Mouse (Mus musculus) embryonic facial prominence, embryonic 14.5 days (tissue): Measurements from ENCODE around the gene Spz1. TPM values are rescaled to one million over a fixed set of nuclear protein-coding genes. Genes with fewer than 3 reads are reported as not detected.

ENCODE experiments used
- ATAC-seq: fragments of 200-750 bp; cut with Nextera tagmentation; 2 replicates; pipeline ENCODE4 v1.8.0; 2017; ENCODE audit warnings: low read depth, moderate number of reproducible peaks, moderate TSS enrichment
- DNase-seq: peaks from one replicate; pipeline ENCODE4 v3.0.0-alpha.2; 2015; ENCODE audit warnings: low spot score
- H3K27ac ChIP-seq: fragments of 300-500 bp; sonication (generic); replicated peaks from 2 replicates; pipeline ENCODE4 v1.5.1; 2014; ENCODE audit warnings: low read depth, mild to moderate bottlenecking, low read length, moderate library complexity
- H3K27me3 ChIP-seq: fragments of 300-500 bp; sonication (generic); replicated peaks from 2 replicates; pipeline ENCODE4 v1.6.1; 2014; ENCODE audit warnings: low read length; ENCODE audit not compliant: control insufficient read depth, insufficient read depth
- H3K36me3 ChIP-seq: fragments of 300-500 bp; sonication (generic); 2 replicates; pipeline ENCODE4 v1.6.1; 2014; ENCODE audit warnings: low read length, mixed read lengths; ENCODE audit not compliant: control insufficient read depth, insufficient read depth
- H3K4me1 ChIP-seq: fragments of 300-500 bp; sonication (generic); 2 replicates; pipeline ENCODE4 v1.6.1; 2014; ENCODE audit warnings: antibody characterized with exemption, low read length; ENCODE audit not compliant: control insufficient read depth, insufficient read depth
- H3K4me2 ChIP-seq: fragments of 300-500 bp; sonication (generic); 2 replicates; pipeline ENCODE4 v1.6.1; 2014; ENCODE audit warnings: low read depth, mild to moderate bottlenecking, low read length, moderate library complexity, mixed read lengths
- H3K4me3 ChIP-seq: fragments of 300-500 bp; sonication (generic); 2 replicates; pipeline ENCODE4 v1.5.1; 2014; ENCODE audit warnings: low read depth, mild to moderate bottlenecking, low read length
- H3K9ac ChIP-seq: fragments of 300-500 bp; sonication (generic); 2 replicates; pipeline ENCODE4 v1.6.1; 2014; ENCODE audit warnings: low read depth, mild to moderate bottlenecking, low read length, moderate library complexity, mixed read lengths
- H3K9me3 ChIP-seq: fragments of 300-500 bp; sonication (generic); 2 replicates; pipeline ENCODE4 v1.6.1; 2016; ENCODE audit warnings: low read length; ENCODE audit not compliant: control insufficient read depth
- WGBS: fragments of 180-500 bp; shearing (Covaris S2); extraction: QIAGEN DNeasy Blood & Tissue Kit; methylation state at CpG from one replicate; pipeline ENCODE4 v1.1.7; 2014; 5-methylcytosine and 5-hydroxymethylcytosine counted together
- polyA plus RNA-seq: library from polyadenylated mRNA; unstranded; fragments of >200 nt; fragmentation: Nextera tagmentation; extraction: Ambion mirVana; gene quantifications from 2 replicates; pipeline ENCODE4 v1.2.1, GENCODE M21; 2014

The Spz1 gene
- polyA plus RNA-seq, 1 experiment from 2014 or later: not detected

DNA sequence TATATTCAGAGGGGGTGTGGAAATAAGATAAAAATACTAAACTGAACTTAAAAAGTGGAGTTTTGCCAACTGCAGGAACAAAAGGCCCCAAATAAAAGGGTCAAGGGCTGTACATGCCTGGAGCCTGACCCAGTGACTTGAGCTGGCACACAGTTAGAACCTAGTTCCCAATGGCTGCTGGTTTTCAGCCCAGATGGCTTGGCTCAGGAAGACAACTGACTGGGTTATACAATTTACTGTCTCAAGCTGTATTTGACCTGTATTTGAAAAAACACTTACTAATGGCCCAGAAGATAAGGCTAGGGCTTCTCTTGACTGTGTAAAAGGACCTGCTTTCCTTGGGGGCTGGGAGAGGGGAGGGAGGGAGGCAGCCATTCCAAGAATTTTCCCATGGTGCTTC, 13.3 kb upstream of the Spz1 start:
- H3K36me3 ChIP-seq: no peaks in the 10 kb centered on the region
- H3K27ac ChIP-seq: no peak overlapping the region
- H3K9ac ChIP-seq: no peak overlapping the region
- no peaks in the 10 kb centered on the region; the same call in 1 of the 2 replicates for H3K4me1 ChIP-seq
- no peak for DNase-seq
- no peaks in the 10 kb centered on the region for H3K27me3 ChIP-seq
- ATAC-seq: no peak
- H3K4me2 ChIP-seq: no peak overlapping the region
- no peak overlapping the region for H3K4me3 ChIP-seq
- H3K9me3 ChIP-seq: no peaks in the 10 kb centered on the region

- Histone ChIP-seq H3K27me3 (no peaks in the 10 kb centered on the region), H3K27ac (no peak overlapping the region), H3K36me3 (no peaks in the 10 kb centered on the region), H3K9me3 (no peaks in the 10 kb centered on the region), H3K9ac (no peak overlapping the region), H3K4me1 (no peaks in the 10 kb centered on the region; the same call in 1 of the 2 replicates), H3K4me3 (no peak overlapping the region), H3K4me2 (no peak overlapping the region)
- ATAC-seq (no peak), DNase-seq (no peak)
- 56% methylated on average over 3 of the region's 3 CpGs for WGBS
Measured at GRCm38 (mm10) chr13:92588704-92589103, 12.7 kb upstream of the Spz1 start.

- Histone ChIP-seq H3K4me1 (no peaks in the 10 kb centered on the region), H3K9me3 (no peaks in the 10 kb centered on the region), H3K27ac (no peak overlapping the region), H3K27me3 (no peaks in the 10 kb centered on the region), H3K4me3 (no peak overlapping the region), H3K4me2 (no peak overlapping the region), H3K9ac (no peak overlapping the region), H3K36me3 (no peaks in the 10 kb centered on the region)
- 58% methylated on average over 8 of the region's 8 CpGs for WGBS
- DNase-seq: peak; percentile 73
- ATAC-seq: 0 out of 2 replicates have a peak, but pooled peaks have one; percentile 9
Measured at GRCm38 (mm10) chr13:92584094-92584717, 8.2 kb upstream of the Spz1 start.

GRCm38 (mm10) chr13:92580220-92581043, 4.5 kb upstream of the Spz1 start:
- ATAC-seq: 0 out of 2 replicates have a peak, but pooled peaks have one; percentile 47

GRCm38 (mm10) chr13:92578210-92578609, 2.2 kb upstream of the Spz1 start:
- no peak overlapping the region for H3K4me3 ChIP-seq
- no peak overlapping the region for H3K9ac ChIP-seq
- WGBS: 72% methylated on average over 4 of the region's 4 CpGs
- H3K27ac ChIP-seq: no peak overlapping the region
- H3K9me3 ChIP-seq: no peaks in the 10 kb centered on the region
- DNase-seq: no peak
- H3K27me3 ChIP-seq: no peaks in the 10 kb centered on the region
- no peaks in the 10 kb centered on the region for H3K36me3 ChIP-seq
- H3K4me2 ChIP-seq: no peak overlapping the region
- H3K4me1 ChIP-seq: no peaks in the 10 kb centered on the region
- ATAC-seq: no peak

More at GRCm38 (mm10) chr13:92580220-92581043, 4.5 kb upstream of the Spz1 start:
- Histone ChIP-seq H3K4me3 (no peak overlapping the region), H3K36me3 (no peaks in the 10 kb centered on the region), H3K9me3 (no peaks in the 10 kb centered on the region), H3K4me1 (no peaks in the 10 kb centered on the region), H3K27ac (no peak overlapping the region), H3K27me3 (no peaks in the 10 kb centered on the region), H3K9ac (no peak overlapping the region; the same call in 1 of the 2 replicates), H3K4me2 (no peak overlapping the region)
- WGBS: 30% methylated on average over 10 of the region's 10 CpGs
- DNase-seq: peak; percentile 84

DNA sequence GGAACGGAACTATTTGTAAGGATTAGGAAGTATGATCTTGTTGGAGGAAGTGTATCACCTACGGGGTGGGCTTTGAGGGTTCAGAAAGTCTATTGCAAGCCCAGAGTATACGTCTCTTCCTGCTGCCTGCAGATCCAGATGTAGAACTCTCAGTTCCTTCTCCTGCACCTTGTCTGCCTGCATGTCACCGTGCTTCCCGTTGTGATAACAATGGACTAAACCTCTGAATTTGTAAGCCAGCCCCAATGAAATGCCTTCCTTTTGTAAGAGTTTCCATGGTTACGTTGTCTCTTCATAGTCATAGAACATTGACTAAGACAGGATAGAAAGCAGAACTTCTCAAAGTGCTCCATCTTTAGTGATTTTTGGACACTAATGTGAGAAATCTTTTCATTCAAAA, 716 bp upstream of the Spz1 start:
- Histone ChIP-seq H3K36me3 (no peaks in the 10 kb centered on the region), H3K9me3 (no peaks in the 10 kb centered on the region), H3K9ac (no peak overlapping the region), H3K4me3 (no peak overlapping the region), H3K27me3 (no peaks in the 10 kb centered on the region), H3K27ac (no peak overlapping the region), H3K4me2 (no peak overlapping the region), H3K4me1 (no peaks in the 10 kb centered on the region)
- WGBS: 68% methylated on average over 6 of the region's 6 CpGs
- no peak for DNase-seq
- ATAC-seq: no peak

DNA sequence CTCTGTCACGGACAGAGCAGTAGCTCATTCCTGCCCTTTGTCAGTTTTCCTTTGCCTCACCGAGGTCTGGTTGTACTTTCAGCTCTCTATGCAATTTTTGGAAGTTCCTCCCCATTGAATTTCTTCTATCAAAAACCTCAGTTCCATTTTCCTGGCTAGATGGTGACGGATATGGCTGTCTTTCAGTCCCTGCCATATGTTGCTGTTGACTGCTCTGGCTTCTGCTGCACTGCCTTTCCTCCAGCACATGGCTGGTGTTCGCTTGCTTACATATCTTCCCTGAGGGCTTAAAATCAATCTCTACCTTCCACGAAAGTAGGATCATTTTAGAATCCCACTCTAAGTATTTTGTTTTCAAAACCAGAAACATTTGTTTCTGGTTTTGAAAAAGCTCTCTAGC, 16.5 kb downstream of the Spz1 start:
- ATAC-seq (no peak), DNase-seq (no peak)
- Histone ChIP-seq H3K4me2 (no peak overlapping the region), H3K9ac (no peak overlapping the region), H3K27ac (no peak overlapping the region; the same call in 1 of the 2 replicates), H3K36me3 (no peaks in the 10 kb centered on the region), H3K4me3 (no peak overlapping the region), H3K9me3 (no peaks in the 10 kb centered on the region), H3K4me1 (0 out of 2 replicates have a peak, but pooled peaks cover 10% of the 10 kb centered on the region), H3K27me3 (no peaks in the 10 kb centered on the region)
- 51% methylated on average over 5 of the region's 5 CpGs for WGBS

GRCm38 (mm10) chr13:92557229-92557628, 18.7 kb downstream of the Spz1 start:
- ATAC-seq: no peak
- Histone ChIP-seq H3K4me2 (no peak overlapping the region), H3K9ac (no peak overlapping the region), H3K27ac (no peak overlapping the region; the same call in 1 of the 2 replicates), H3K27me3 (no peaks in the 10 kb centered on the region), H3K36me3 (no peaks in the 10 kb centered on the region), H3K4me3 (no peak overlapping the region), H3K4me1 (0 out of 2 replicates have a peak, but pooled peaks cover 10% of the 10 kb centered on the region), H3K9me3 (no peaks in the 10 kb centered on the region)
- DNase-seq: peak; percentile 16
- 43% methylated on average over 2 of the region's 2 CpGs for WGBS
